Mouse (Mus musculus) kidney, postnatal 25 days (tissue): ENCODE data around the gene Atad1.
"Not testable (repeated sequence)": the region's sequence is repeated elsewhere in the genome, so short reads cannot be mapped to it uniquely, and the experiment has no call there.

Experiments used
- DNase-seq, 2 experiments: peaks; one replicate each; pipeline ENCODE4 v3.0.0; 2021; ENCODE audit warnings: mixed read lengths in 2 of 2

Atad1 gene

DNA sequence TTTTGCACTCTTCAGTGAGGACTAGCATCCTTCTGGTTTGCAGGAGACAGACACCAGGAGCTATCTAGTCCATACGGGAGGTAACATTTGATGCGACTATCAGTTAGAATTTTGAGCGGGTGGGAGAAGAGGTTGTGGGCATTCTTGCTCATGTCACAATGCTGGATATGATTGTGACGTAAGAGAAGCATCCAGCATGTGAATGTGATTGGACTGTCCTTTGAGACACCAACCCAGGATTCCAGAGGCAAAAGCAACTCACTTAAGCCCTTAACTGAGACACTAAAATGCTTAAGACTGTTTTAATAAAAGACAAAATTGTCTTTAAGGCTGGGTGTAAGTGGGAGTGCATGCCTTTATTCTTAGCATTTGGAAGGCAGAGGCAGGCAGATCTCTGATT is at the start of gene Atad1:
TSS of gene Atad1 (minus strand) at position 101 of the 400 bp plus-strand sequence.
- DNase-seq: no peak

GRCm38 (mm10) chr19:32788016-32788415 is 48.4 kb upstream of the Atad1 start:
- not testable (repeated sequence) for DNase-seq

- peak in 1 of 2 experiments; percentile 16 for DNase-seq
Observed at GRCm38 (mm10) chr19:32787388-32787787, 47.8 kb upstream of the Atad1 start.

GRCm38 (mm10) chr19:32781305-32782071 is 41.9 kb upstream of the Atad1 start:
- DNase-seq: no peak

GRCm38 (mm10) chr19:32779131-32779530 is 39.5 kb upstream of the Atad1 start:
- DNase-seq: no peak

- DNase-seq: no peak
Observed at GRCm38 (mm10) chr19:32778411-32778810, 38.8 kb upstream of the Atad1 start.

DNA sequence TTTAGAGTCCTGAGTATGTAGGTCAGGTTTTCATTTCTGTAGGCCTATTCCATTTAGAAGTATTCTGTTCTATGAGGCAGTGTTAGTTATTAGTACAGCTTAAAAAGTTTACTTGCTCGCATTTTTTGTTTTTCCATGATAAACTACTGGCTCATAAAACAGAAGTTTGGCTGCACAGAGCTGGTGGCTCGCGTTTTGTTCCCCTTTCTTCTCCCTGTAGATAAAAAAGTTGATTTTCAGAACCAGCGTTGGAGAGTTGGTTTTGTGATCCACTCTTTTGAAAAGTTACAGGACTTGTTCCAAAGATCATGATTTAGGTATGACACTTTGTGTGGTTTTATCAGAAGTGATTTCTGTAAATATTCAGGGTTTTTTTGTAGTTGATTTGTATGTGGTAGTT is 22.9 kb upstream of the Atad1 start:
- no peak for DNase-seq

- no peak for DNase-seq
Observed at GRCm38 (mm10) chr19:32761162-32761561, 21.6 kb upstream of the Atad1 start.

DNA sequence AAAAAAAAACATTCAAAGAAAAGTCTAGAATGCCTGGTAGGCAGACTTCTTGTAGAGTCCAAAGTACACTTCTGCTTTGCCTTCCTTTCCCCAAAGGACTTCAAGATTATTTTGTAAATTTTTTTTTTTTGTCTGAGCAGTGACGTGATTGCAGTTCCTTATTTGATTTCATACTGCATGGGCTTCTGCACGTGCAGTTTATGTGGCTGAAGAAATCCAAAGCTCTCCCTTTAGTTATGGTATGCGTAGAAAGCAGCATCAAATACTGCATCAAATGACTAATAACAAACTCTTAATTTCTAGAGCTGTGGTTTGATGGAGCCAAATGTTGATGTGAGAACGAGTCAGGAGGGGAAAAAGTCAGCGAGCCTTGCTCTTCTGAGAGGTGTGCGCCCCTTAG is 20.9 kb upstream of the Atad1 start:
- no peak for DNase-seq

DNA sequence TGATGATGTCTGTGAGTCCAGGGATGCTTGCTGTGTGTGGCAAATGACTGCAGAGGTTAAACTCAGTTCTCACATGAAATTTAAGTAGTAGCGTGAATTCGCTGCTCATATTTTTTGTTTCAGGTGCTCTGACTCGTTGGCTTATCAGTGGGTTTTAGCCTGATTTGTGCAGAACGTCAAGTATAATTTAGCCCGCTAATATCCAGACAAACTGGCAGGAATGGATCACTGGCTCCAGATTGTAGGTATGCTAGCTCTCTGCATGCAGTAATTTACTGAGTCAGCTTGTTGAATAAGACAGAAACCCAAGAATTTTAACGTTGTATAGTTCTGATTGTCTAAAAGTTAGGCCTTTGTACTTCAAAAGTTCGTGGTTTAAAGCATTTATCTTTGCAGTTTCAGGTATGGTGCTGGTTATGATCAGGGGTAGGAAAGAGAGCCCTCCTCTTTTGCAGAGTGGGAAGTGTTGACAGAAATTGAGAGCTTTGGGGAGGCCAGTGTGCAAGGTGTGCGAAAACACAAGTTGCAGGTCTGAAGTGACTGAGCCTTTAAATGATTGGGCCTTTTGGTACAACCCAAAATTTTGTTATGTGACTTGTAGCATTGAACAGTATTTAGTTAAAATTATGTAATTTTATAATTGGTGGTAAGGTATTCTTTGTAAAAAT is 19.9 kb upstream of the Atad1 start:
- no peak for DNase-seq

- DNase-seq: no peak
Observed at GRCm38 (mm10) chr19:32758793-32759161, 19.2 kb upstream of the Atad1 start.

DNA sequence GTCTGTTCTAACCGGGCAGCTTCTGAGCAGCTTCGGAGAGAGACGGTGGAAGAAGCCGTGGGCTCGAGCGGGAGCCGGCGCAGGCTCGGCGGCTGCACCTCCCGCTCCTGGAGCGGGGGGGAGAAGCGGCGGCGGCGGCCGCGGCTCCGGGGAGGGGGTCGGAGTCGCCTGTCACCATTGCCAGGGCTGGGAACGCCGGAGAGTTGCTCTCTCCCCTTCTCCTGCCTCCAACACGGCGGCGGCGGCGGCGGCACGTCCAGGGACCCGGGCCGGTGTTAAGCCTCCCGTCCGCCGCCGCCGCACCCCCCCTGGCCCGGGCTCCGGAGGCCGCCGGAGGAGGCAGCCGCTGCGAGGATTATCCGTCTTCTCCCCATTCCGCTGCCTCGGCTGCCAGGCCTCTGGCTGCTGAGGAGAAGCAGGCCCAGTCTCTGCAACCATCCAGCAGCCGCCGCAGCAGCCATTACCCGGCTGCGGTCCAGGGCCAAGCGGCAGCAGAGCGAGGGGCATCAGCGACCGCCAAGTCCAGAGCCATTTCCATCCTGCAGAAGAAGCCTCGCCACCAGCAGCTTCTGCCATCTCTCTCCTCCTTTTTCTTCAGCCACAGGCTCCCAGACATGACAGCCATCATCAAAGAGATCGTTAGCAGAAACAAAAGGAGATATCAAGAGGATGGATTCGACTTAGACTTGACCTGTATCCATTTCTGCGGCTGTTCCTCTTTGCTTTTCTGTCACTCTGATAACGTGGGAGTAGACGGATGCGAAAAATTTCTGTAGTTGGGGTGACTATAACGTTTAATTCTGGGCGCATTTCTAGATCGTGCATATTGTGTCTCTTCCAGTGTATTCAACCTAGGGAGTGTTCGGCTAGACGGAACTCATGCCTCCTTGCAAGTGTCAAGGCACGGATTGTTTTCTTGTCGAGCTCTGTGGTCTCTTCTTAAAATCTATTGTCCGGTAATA is 18.5 kb upstream of the Atad1 start:
- DNase-seq: peak; percentile 37 to 72

DNA sequence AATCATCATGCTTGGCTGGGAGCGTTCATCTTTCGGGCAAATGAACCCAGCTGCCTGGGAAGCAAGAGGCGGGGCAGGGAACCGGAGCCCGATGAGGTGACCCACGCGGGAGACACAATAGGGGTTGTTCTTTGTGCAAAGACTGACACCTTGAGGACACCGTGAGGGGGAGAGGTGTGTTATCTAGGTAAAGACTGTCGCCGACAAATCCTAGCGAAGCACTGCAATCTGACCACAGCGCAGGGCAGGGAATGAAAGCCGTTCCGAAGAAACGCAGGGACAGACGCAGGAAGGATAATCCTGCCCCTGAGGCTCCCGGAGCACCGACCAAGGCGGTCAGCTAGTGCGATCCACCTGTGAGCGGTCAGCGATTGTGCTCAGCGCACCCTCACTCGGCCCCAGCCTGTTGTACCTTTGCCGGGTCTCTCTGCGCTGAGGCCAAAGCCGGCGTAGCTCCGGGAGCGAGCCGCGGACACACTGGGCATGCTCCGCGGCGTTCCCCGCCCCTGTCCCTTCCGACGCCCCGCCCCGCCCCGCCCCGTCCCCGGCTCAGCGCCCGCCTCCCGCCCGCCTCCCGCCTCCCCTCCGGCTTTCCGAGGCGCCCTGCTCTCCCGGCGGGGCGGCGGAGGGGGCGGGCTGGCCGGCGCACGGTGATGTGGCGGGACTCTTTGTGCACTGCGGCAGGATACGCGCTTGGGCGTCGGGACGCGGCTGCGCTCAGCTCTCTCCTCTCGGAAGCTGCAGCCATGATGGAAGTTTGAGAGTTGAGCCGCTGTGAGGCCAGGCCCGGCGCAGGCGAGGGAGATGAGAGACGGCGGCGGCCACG is 17.5 kb upstream of the Atad1 start, which contains the start of gene Pten:
TSS of gene Pten (plus strand) at position 598 of the 826 bp plus-strand sequence.
- peak; percentile 95 to 98 for DNase-seq

- no peak for DNase-seq
Observed at GRCm38 (mm10) chr19:32756636-32756899, 17.0 kb upstream of the Atad1 start.

DNA sequence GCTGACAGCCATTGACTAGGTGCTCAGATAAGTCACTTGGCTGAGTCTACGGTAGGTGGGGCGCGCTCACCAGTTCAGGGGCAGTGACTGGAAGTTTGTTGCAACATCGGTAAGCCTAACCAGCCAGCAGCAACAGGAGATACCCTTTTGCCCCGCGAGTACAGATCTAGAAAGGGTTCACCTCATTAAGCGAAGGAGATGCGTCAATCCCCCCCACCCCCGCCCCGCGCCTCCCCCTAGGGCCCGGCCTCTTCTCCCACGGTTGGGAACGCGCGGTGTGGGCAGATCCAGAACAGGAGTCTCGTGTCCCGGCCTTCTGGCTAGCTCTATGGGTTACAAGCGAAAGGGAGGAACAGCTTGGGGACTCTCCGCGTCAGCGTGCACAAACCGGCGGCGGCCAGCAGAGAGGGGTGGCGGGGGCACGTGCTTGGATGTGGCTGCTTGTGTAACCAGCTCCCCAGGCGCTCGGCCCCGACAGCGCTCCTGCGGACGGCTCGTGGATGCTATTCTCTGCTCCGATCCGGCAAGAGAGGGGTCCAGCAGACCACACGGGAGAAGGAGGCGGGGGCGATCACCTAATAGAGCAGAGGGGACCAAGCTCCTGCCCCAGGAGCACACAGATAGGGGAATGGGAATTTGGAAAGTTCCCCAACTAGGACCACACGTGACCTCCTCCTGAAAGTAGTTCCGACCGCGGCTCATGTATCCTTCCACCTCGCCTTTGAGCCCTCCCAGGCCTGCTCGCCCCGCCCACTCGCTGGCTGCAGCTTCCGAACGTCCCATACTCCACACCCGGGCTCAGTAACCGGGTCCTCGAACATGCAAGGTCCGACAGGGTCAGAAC is 16.4 kb upstream of the Atad1 start:
- peak; percentile 98 for DNase-seq

GRCm38 (mm10) chr19:32755104-32755791 is 15.7 kb upstream of the Atad1 start:
- DNase-seq: no peak

DNA sequence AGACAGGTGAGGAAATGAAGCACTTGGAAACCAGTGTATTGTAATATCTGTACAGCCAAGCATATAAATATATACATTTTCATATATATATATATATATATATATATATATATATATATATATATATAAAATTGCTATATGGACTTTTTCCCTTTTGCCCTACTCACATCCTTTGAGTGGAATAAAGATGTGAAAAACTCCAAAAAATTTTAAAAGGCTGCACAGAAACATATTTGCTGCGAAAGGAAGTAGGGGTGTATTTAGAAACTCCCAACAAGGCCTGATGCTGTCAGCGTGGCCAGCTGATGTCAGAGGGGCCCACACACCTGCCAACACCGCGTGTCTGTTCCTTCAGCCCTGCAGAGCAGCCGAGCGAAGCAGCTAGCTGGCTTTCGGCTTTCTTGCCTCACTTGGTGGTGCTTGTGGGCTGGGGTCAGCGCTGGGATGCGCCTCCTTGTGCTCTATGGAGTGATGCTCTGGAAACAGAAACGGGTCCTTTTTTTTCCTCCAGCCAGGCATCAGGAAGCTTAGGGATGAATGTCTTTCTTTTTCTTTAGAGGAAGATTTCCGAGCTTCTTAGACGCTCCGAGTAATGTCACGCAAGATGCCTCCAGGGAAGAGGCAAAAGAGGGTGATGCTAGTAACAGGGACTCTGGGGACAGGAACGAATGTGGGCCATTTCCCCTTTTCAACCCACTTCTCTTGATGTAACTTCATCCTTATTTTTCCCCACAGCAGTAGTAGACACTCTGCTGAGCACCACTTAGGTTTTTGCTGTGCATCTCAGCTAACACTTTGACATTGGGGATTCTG is 14.8 kb upstream of the Atad1 start:
- no peak for DNase-seq

- DNase-seq: no peak
Observed at GRCm38 (mm10) chr19:32753386-32753785, 13.8 kb upstream of the Atad1 start.

DNA sequence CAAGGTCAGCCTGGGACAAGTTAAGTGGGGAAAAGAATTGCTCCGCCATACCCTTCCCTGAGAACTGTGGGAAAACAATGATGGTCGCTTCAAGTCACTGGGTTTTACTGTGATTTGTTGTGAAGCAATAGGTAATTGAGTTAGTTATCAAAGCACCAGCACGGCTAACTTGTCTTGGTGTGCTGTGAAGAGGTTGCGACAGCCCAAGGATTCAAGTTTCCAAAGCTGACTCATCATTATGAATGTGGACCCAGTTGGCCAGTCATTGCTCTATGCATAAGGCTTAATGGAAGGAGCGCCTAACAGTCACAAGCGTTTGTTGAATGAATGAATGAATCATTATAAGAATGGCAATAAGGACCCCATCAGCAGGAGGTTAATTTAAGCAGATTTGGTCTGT is 12.8 kb upstream of the Atad1 start:
- no peak for DNase-seq

GRCm38 (mm10) chr19:32749425-32749824 is 9.8 kb upstream of the Atad1 start:
- DNase-seq: peak; percentile 58 to 60
